Mouse (Mus musculus): ENCODE results near the gene Cblb.

Gene Cblb

GRCm38 (mm10) chr16:52031091-52031689 lies at the start of gene Cblb:
Cblb (plus strand) TSS chr16:52031225.
- peak; percentile 94 to 96 for DNase-seq (ENCODE audit: low spot score in 2 of 2)

- no peak for DNase-seq (ENCODE audit: low spot score in 2 of 2)
Observed at GRCm38 (mm10) chr16:51985436-51985835, 45.6 kb upstream of the Cblb start.

- no peak for DNase-seq (ENCODE audit: low spot score in 2 of 2)
Observed at GRCm38 (mm10) chr16:51986207-51986606, 44.8 kb upstream of the Cblb start.

GRCm38 (mm10) chr16:51987085-51987620 lies 43.9 kb upstream of the Cblb start:
- no peak for DNase-seq (ENCODE audit: low spot score in 2 of 2)

- DNase-seq (ENCODE audit: low spot score in 2 of 2) = no peak
Observed at GRCm38 (mm10) chr16:51988027-51988426, 43.0 kb upstream of the Cblb start.

- no peak for DNase-seq (ENCODE audit: low spot score in 2 of 2)
Observed at GRCm38 (mm10) chr16:51989259-51989658, 41.8 kb upstream of the Cblb start.

- no peak for DNase-seq (ENCODE audit: low spot score in 2 of 2)
Observed at GRCm38 (mm10) chr16:52000043-52000442, 31.0 kb upstream of the Cblb start.

GRCm38 (mm10) chr16:52000801-52001200 lies 30.2 kb upstream of the Cblb start:
- DNase-seq (ENCODE audit: low spot score in 2 of 2) = no peak

- no peak for DNase-seq (ENCODE audit: low spot score in 2 of 2)
Observed at GRCm38 (mm10) chr16:52007006-52007405, 24.0 kb upstream of the Cblb start.

- DNase-seq (ENCODE audit: low spot score in 2 of 2) = no peak
Observed at GRCm38 (mm10) chr16:52008471-52008870, 22.6 kb upstream of the Cblb start.

- DNase-seq (ENCODE audit: low spot score in 2 of 2) = no peak
Observed at GRCm38 (mm10) chr16:52009421-52009820, 21.6 kb upstream of the Cblb start.

- no peak for DNase-seq (ENCODE audit: low spot score in 2 of 2)
Observed at GRCm38 (mm10) chr16:52012984-52013383, 18.0 kb upstream of the Cblb start.

GRCm38 (mm10) chr16:52013812-52014211 lies 17.2 kb upstream of the Cblb start:
- DNase-seq (ENCODE audit: low spot score in 2 of 2) = no peak

- no peak for DNase-seq (ENCODE audit: low spot score in 2 of 2)
Observed at GRCm38 (mm10) chr16:52023417-52023816, 7.6 kb upstream of the Cblb start.

- no peak for DNase-seq (ENCODE audit: low spot score in 2 of 2)
Observed at GRCm38 (mm10) chr16:52027326-52027725, 3.7 kb upstream of the Cblb start.

- DNase-seq (ENCODE audit: low spot score in 2 of 2) = no peak
Observed at GRCm38 (mm10) chr16:52029001-52029400, 2.0 kb upstream of the Cblb start.

GRCm38 (mm10) chr16:52031712-52032251 lies 757 bp downstream of the Cblb start:
- DNase-seq (ENCODE audit: low spot score in 2 of 2) = peak; percentile 71 to 74

GRCm38 (mm10) chr16:52032376-52033330 lies 1.6 kb downstream of the Cblb start:
- no peak for DNase-seq (ENCODE audit: low spot score in 2 of 2)

- DNase-seq (ENCODE audit: low spot score in 2 of 2) = no peak
Observed at GRCm38 (mm10) chr16:52033381-52034315, 2.6 kb downstream of the Cblb start.

- no peak for DNase-seq (ENCODE audit: low spot score in 2 of 2)
Observed at GRCm38 (mm10) chr16:52034356-52034755, 3.3 kb downstream of the Cblb start.

- no peak for DNase-seq (ENCODE audit: low spot score in 2 of 2)
Observed at GRCm38 (mm10) chr16:52036295-52036694, 5.3 kb downstream of the Cblb start.

All from right cerebral cortex, postnatal 36 days (tissue).